Mouse (Mus musculus) forebrain, embryonic 12.5 days (tissue): ENCODE measurements at regions not wholly inside any gene's neighbourhood (a gene's known extent, or its start where the extent isn't known, plus 50 kb on each side); places are given as distances from the start of the nearest gene placed in this dataset.
A peak's percentile ranks its signal among the peaks of the same experiment; 100 is the strongest.

Experiments used
- ATAC-seq: fragments of 200-750 bp; cut with Nextera tagmentation; 2 replicates; pipeline ENCODE4 v1.8.0; 2017; ENCODE audit warnings: moderate TSS enrichment; ENCODE audit not compliant: low FRiP score
- H3K27ac ChIP-seq: fragments of 300-500 bp; sonication (generic); 2 replicates; pipeline ENCODE4 v1.5.1; 2016; ENCODE audit warnings: mild to moderate bottlenecking
- H3K27me3 ChIP-seq: fragments of 300-500 bp; sonication (generic); 2 replicates; pipeline ENCODE4 v1.6.1; 2016; ENCODE audit warnings: mild to moderate bottlenecking
- H3K36me3 ChIP-seq: fragments of 300-500 bp; sonication (generic); replicated peaks from 2 replicates; pipeline ENCODE4 v1.6.1; 2016; ENCODE audit warnings: mild to moderate bottlenecking
- H3K4me1 ChIP-seq: fragments of 300-500 bp; sonication (generic); 2 replicates; pipeline ENCODE4 v1.6.1; 2016
- H3K4me2 ChIP-seq: fragments of 300-500 bp; sonication (generic); 2 replicates; pipeline ENCODE4 v1.6.1; 2016; ENCODE audit warnings: mild to moderate bottlenecking, moderate library complexity
- H3K4me3 ChIP-seq: fragments of 300-500 bp; sonication (generic); replicated peaks from 2 replicates; pipeline ENCODE4 v1.5.1; 2016; ENCODE audit warnings: mild to moderate bottlenecking
- H3K9ac ChIP-seq: fragments of 300-500 bp; sonication (generic); 2 replicates; pipeline ENCODE4 v1.6.1; 2016; ENCODE audit warnings: mild to moderate bottlenecking
- H3K9me3 ChIP-seq: fragments of 300-500 bp; sonication (generic); 2 replicates; pipeline ENCODE4 v1.6.1; 2016
- WGBS: fragments of 180-500 bp; shearing (Covaris S2); methylation state at CpG from one replicate; pipeline ENCODE4 v1.1.7; 2016; 5-methylcytosine and 5-hydroxymethylcytosine counted together

DNA sequence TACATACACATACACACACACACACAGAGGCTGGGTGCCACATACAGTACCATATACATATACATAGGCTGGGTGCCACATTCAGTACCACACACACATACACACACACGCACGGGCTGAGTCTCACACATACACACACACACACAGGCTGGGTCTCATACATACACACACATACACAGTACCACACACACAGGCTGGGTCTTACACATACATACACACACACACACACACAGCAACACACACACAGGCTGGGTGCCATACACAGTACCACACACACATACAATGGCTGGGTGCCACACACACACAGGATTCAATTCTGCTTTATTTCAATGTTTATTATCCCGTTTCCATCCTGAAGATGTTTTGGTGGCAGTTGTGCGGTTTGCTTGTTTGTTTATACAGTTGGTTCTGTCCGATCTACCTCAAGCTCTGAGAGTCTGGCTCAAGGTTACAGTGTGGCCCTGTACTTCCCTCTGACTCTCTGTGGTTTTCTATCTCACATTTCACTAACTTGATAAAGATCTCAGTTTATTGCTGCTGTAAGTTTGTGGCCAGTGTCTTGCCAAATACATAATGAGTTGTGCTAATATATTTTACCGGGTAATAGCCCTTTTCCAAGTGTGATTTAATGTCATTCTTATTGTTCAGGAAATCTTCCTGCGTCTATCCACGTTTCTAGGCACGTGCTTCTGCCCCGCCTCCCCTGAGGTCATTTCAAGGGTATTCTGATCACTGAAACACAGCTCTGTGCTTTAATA lies 164.7 kb upstream of the Zfp637 start:
- no peak overlapping the region for H3K4me3 ChIP-seq
- peaks cover 4% of the 10 kb centered on the region; the same call in 1 of the 2 replicates for H3K4me1 ChIP-seq
- no peaks in the 10 kb centered on the region for H3K36me3 ChIP-seq
- WGBS = 62% methylated on average over 10 of the region's 10 CpGs
- no peak overlapping the region for H3K9ac ChIP-seq
- H3K9me3 ChIP-seq = no peaks in the 10 kb centered on the region
- no peak overlapping the region for H3K27ac ChIP-seq
- ATAC-seq = 0 out of 2 replicates have a peak, but pooled peaks have one; percentile 41
- H3K27me3 ChIP-seq = no peaks in the 10 kb centered on the region
- H3K4me2 ChIP-seq = no peak overlapping the region

DNA sequence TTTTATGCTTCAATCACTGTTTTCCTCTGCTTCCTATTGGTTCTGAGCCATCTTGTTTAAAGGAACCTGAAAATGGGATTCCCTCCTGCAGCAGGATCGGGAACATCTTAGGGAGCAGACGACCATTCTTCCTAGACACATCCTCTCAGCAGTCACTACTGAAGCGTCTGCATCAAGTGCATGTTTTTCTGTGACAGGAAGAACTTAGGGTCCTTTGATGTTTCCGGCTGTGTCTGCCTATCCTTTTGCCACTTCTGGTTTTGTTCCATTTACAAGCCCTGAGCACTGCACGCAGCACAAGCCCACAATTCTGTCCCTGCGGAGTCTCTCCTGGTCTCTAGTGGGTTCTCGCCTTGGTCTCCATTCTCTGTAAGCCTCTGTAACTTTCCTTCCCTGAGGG lies 163.9 kb upstream of the Zfp637 start:
- no peak overlapping the region for H3K4me3 ChIP-seq
- no peak for ATAC-seq
- H3K27ac ChIP-seq = no peak overlapping the region
- no peak overlapping the region for H3K4me2 ChIP-seq
- H3K36me3 ChIP-seq = no peaks in the 10 kb centered on the region
- no peak overlapping the region for H3K9ac ChIP-seq
- WGBS = 66% methylated on average over 7 of the region's 7 CpGs
- H3K27me3 ChIP-seq = no peaks in the 10 kb centered on the region
- H3K9me3 ChIP-seq = no peaks in the 10 kb centered on the region
- peaks cover 4% of the 10 kb centered on the region; the same call in 1 of the 2 replicates for H3K4me1 ChIP-seq

DNA sequence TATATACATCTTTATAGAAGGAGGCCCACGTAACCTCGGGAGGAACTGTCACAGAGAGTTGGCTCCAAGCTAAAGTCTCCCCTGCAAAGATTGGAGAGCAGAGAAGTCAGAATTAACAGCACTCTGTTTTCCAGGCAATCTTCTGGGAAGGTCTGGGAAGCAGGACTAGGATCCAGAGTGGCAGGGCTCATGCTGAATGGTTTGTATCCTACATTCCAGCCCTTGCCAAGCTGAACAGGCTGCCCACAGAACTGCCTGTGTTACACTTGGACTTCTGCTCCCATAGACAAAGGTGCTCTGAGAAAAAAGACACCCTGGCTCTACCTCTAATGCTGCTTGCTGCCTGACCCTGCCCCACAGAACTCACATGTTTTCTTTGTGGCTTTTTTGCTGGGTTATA lies 163.2 kb upstream of the Zfp637 start:
- no peak for ATAC-seq
- Histone ChIP-seq H3K4me3 (no peak overlapping the region), H3K4me1 (peaks cover 4% of the 10 kb centered on the region; the same call in 1 of the 2 replicates), H3K9ac (no peak overlapping the region), H3K36me3 (no peaks in the 10 kb centered on the region), H3K27me3 (no peaks in the 10 kb centered on the region), H3K9me3 (no peaks in the 10 kb centered on the region), H3K27ac (no peak overlapping the region), H3K4me2 (no peak overlapping the region)
- 84% methylated on average over 2 of the region's 2 CpGs for WGBS

DNA sequence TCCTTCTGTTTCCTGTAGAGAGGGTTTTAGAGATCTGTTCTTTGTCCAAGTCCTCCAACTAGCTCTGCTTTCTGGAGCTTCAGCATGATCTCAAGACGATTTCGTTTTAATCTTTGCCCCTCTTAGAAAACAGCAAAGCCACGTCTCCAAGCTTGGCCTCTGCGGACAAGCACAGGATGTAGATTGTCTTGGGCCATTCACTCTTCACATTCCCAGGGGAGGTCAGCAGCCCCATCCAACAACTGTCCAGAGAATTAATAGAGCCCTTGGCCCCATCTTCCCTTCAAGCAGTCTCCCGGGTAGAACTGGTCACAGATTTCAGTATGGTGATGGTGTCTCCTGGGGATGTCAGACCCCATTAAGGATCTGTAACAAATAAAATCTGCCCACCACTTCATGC lies 162.7 kb upstream of the Zfp637 start:
- H3K27me3 ChIP-seq = no peaks in the 10 kb centered on the region
- H3K36me3 ChIP-seq = no peaks in the 10 kb centered on the region
- no peaks in the 10 kb centered on the region for H3K9me3 ChIP-seq
- no peak overlapping the region for H3K4me3 ChIP-seq
- H3K4me2 ChIP-seq = no peak overlapping the region
- no peak overlapping the region for H3K27ac ChIP-seq
- WGBS = 83% methylated on average over 5 of the region's 5 CpGs
- ATAC-seq = no peak
- H3K4me1 ChIP-seq = peaks cover 4% of the 10 kb centered on the region; the same call in 1 of the 2 replicates
- H3K9ac ChIP-seq = no peak overlapping the region

DNA sequence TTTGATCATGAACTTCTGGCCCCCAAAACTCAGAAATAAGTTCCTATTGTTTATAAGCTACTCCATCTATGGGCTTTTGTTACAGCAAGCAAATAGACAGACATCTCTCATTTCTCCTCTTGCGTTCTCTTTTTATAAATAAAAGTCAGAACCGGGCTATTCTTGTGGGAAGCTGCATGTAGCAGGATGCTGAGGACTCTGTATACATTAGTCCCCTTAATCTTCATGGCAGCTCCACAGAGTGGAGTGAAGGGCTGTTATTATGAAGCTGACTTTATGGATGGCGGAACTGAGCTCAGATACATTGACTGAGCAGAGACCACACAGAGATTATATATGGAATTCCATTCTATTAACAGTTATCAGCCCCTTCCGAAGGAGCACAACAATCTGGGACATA lies 162.1 kb upstream of the Zfp637 start:
- Histone ChIP-seq H3K4me3 (no peak overlapping the region), H3K9ac (no peak overlapping the region), H3K4me1 (peaks cover 4% of the 10 kb centered on the region; the same call in 1 of the 2 replicates), H3K27ac (no peak overlapping the region), H3K27me3 (no peaks in the 10 kb centered on the region), H3K9me3 (no peaks in the 10 kb centered on the region), H3K4me2 (no peak overlapping the region), H3K36me3 (no peaks in the 10 kb centered on the region)
- 85% methylated on average over 4 of the region's 4 CpGs for WGBS
- no peak for ATAC-seq

DNA sequence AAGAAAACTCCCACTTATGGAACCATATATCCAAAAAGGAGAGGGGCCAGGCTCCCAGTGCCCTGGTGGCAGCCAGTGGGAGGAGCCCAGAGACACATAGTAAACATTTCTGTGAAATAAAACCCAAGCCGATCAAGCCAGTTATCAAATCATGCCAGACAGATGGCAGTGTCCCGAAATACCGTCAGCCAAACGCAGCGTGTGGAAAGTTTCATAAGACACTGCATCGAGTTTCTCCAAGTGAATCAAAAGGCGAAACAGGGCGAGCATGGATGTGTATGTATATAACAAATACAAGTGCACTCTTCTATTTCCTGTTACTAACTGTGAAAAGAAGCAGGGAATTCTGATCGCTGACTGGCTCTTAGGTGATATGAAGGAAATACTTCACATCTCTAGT lies 154.8 kb upstream of the Zfp637 start:
- WGBS = 94% methylated on average over 9 of the region's 9 CpGs

DNA sequence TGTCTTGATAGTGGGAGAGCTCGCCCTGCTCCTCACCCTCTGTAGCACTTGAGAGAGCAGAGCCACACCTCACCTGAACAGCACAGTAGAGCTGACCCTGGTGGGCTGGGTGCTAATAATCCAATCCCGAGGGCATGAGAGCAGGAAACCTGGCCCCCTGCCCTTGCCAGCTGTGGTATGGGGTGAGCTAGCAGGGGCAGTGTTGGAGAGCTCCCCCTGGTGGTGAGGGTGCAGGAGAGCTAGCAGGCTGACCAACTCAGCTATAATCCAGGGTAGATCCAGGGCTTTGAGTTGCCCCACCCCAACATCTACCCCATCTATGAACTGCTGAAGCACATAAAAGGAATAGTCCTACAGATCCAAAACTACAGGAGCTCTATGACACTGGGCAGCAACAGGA lies 153.9 kb upstream of the Zfp637 start:
- no peaks in the 10 kb centered on the region for H3K27me3 ChIP-seq
- 83% methylated on average over 2 of the region's 2 CpGs for WGBS
- ATAC-seq = no peak

More for the DNA sequence above, 154.8 kb upstream of the Zfp637 start:
- no peak for ATAC-seq
- H3K9ac ChIP-seq = no peak overlapping the region
- H3K4me3 ChIP-seq = no peak overlapping the region
- H3K4me2 ChIP-seq = no peak overlapping the region
- no peaks in the 10 kb centered on the region for H3K4me1 ChIP-seq
- no peaks in the 10 kb centered on the region for H3K9me3 ChIP-seq
- H3K27ac ChIP-seq = no peak overlapping the region
- no peaks in the 10 kb centered on the region for H3K36me3 ChIP-seq
- H3K27me3 ChIP-seq = no peaks in the 10 kb centered on the region

DNA sequence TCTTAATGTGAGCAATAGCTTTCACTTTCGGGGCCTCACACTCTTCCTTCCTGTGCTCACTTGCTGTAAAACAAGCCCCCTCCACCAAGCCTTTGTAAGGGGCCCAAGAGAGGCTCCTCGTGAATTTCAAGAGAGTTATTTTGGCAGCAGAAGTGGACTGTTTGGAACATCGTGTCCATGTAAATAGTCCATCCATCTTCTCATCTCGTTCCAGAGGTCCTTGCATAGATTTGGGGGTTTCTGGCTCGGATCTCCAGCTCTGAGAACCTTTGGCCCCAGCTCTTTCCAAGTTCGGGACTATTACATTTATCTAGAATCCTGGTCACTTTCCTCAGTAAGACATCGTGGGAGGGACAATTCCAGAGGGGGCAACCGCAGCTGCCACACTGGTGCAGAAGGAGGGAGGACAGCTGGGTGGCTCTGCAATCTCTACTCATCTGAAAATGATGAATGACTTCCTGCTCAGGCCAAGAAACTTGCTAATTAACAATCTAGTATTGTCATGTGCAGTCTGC lies 152.3 kb upstream of the Zfp637 start:
- Histone ChIP-seq H3K4me3 (no peak overlapping the region), H3K4me2 (no peak overlapping the region), H3K9ac (no peak overlapping the region), H3K9me3 (no peaks in the 10 kb centered on the region), H3K27me3 (no peaks in the 10 kb centered on the region), H3K36me3 (no peaks in the 10 kb centered on the region), H3K4me1 (no peaks in the 10 kb centered on the region), H3K27ac (no peak overlapping the region)
- 88% methylated on average over 8 of the region's 8 CpGs for WGBS
- ATAC-seq = no peak

More for the DNA sequence above, 153.9 kb upstream of the Zfp637 start:
- Histone ChIP-seq H3K36me3 (no peaks in the 10 kb centered on the region), H3K4me1 (no peaks in the 10 kb centered on the region), H3K4me3 (no peak overlapping the region), H3K4me2 (no peak overlapping the region), H3K9me3 (no peaks in the 10 kb centered on the region), H3K27ac (no peak overlapping the region), H3K9ac (no peak overlapping the region)

DNA sequence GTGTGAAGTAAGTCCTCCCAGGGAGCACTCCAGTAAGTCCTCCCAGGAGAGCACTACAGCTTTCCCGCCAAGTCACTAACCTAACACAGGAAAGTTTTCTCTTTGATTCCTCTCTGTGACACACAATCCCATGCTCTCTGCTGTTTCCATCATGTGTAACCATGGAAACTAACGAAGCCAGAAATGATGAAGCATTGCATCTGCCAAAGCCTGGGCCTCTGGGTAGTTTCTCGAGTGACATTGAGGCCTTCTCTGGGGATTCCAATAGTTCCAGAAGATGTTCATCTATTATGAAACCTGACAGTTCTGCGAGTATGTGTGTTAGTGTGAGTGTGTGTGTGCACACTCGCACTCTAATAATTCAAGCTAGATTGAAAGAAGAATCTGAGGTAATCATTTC lies 140.7 kb upstream of the Zfp637 start:
- no peak for ATAC-seq
- Histone ChIP-seq H3K27ac (no peak overlapping the region), H3K4me1 (no peaks in the 10 kb centered on the region; the same call in 1 of the 2 replicates), H3K4me3 (no peak overlapping the region), H3K9me3 (no peaks in the 10 kb centered on the region), H3K27me3 (no peaks in the 10 kb centered on the region), H3K4me2 (no peak overlapping the region), H3K36me3 (no peaks in the 10 kb centered on the region), H3K9ac (no peak overlapping the region)
- WGBS = 86% methylated on average over 5 of the region's 5 CpGs

DNA sequence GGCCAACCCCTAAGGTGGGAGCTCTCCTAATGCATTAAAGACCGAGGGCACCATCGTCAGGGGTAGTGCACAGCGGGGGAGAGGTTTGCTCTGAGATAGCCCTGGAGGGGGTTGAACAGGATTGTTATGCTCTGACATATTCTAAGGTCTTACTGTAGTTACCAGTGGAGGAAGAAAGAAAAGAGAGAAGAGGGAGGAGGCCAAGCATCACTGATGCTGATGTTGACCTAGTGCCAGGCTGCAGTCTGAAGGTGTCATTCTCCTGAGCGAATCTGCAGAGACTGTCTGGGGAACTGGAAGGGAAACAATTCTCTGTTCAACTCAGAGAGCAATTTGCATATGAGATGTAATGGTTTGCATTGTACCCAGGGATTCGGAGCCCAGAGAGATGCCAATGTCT lies 139.4 kb upstream of the Zfp637 start:
- no peak overlapping the region for H3K4me2 ChIP-seq
- no peaks in the 10 kb centered on the region; the same call in 1 of the 2 replicates for H3K4me1 ChIP-seq
- no peaks in the 10 kb centered on the region for H3K9me3 ChIP-seq
- no peaks in the 10 kb centered on the region for H3K27me3 ChIP-seq
- H3K36me3 ChIP-seq = no peaks in the 10 kb centered on the region
- no peak for ATAC-seq
- no peak overlapping the region for H3K9ac ChIP-seq
- no peak overlapping the region for H3K4me3 ChIP-seq
- no peak overlapping the region for H3K27ac ChIP-seq
- WGBS = 92% methylated on average over 5 of the region's 5 CpGs

DNA sequence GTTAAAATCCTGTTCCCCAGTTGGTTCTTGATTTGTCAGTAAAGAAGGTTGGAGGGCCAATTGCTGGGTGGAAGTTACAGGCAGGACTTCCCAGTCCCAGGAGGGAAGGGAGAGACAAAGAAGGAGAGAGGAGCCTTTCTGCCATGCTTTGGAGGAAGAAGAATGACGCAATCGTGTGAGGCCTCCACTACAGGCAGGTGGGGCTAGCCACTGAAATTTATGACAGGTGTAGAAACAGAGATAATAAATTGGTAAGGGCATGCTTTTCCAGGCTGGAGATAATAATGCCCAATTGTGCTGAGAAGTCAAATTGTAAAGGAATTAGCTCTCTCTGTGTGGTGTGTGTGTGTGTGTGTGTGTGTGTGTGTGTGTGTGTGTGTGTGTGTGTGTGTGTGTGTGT lies 135.0 kb upstream of the Zfp637 start:
- Histone ChIP-seq H3K4me1 (no peaks in the 10 kb centered on the region; the same call in 1 of the 2 replicates), H3K4me3 (no peak overlapping the region), H3K27ac (no peak overlapping the region), H3K4me2 (no peak overlapping the region), H3K36me3 (no peaks in the 10 kb centered on the region), H3K9me3 (no peaks in the 10 kb centered on the region), H3K9ac (no peak overlapping the region), H3K27me3 (no peaks in the 10 kb centered on the region)
- WGBS = 84% methylated on average over 2 of the region's 2 CpGs
- no peak for ATAC-seq

DNA sequence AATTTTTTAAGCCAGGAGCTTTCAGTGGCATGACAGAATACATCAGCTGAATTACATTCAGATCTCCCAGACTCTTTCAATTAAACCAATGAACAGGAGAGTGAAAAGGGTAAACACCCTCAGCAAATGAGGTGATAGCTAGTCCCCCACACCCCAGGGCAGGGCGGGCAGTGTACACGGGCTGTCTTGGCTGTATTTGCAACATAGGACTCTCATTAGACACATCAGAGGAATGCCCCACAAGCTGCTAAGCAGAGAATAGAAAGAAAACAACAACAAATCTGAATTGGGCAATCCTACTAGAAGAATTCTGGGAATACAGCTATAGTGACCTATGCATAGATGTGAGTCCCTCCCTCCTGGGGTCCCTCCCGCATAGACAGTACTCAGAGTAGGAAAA lies 131.8 kb upstream of the Zfp637 start:
- no peak for ATAC-seq
- H3K4me1 ChIP-seq = no peaks in the 10 kb centered on the region; the same call in 1 of the 2 replicates
- no peaks in the 10 kb centered on the region for H3K9me3 ChIP-seq
- 80% methylated on average over 3 of the region's 3 CpGs for WGBS
- H3K27me3 ChIP-seq = no peaks in the 10 kb centered on the region
- no peak overlapping the region for H3K4me3 ChIP-seq
- no peaks in the 10 kb centered on the region for H3K36me3 ChIP-seq
- H3K27ac ChIP-seq = no peak overlapping the region
- no peak overlapping the region for H3K9ac ChIP-seq
- no peak overlapping the region for H3K4me2 ChIP-seq
